Mouse (Mus musculus): ENCODE measurements at regions not wholly inside any gene's neighbourhood (a gene's known extent, or its start where the extent isn't known, plus 50 kb on each side); places are given as distances from the start of the nearest gene placed in this dataset.

DNA sequence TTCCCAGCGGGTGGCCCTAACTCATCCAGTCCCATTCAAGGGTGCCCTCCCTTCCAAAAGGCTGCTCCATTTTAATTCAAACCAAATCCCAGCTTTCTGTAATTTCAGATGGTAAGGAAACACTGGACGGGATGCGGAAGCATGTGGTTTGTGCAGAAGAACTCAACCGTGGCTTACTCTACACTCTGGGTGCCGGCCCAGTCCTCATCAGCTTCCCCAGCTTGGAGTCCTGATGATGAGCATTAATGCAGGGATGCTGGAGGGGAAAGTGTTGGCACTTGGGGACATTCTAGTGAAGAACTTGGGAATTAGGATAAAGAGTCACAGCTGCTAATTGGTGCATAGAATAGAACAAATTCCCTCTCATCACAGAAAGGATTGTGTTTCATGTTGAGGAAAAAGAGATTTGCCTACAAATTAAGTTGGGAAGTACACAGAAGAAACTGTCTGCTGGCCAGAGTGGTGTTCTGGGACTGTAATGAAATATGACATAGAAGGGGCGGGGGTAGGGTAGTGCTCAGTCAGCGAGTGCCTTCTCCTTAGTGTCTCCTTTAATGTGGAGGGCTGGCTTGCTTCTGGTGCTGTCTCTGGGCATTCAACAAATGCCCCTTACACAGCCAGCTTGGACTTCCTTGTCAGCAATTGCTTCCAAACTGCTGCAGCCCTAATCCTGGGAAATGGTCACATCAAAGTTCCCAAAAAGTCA lies 285.0 kb upstream of the Bmper start:
- Histone ChIP-seq H3K9ac (replicated peaks; ENCODE audit: low read depth, low read length) (no peak overlapping the region), H3K9me3 (ENCODE audit: control insufficient read depth, low read depth, low read length) (no peaks in the 10 kb centered on the region)

DNA sequence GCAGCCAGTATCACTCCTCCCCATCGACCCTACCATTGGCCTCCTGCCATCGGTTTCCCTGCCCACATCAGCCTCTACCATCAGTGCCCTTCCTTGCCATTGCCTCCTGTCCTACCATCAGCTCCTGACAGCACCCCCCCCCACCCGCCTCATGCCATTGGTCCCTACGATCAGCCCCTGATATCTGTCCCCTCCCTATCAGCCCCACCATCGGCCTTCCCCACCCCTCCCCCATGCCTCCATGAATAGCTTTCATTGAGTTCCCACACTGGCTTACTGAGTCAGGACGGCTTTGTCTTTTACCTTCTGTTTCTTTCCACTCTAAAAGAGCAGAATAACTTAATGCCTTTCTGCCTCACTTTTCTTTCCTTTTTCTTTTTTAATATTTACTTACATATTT lies 277.9 kb upstream of the Bmper start:
- Histone ChIP-seq H3K4me2 (replicated peaks; ENCODE audit: low read depth, low read length) (no peak overlapping the region), H3K9ac (replicated peaks; ENCODE audit: low read depth, low read length) (no peak overlapping the region), H3K36me3 (ENCODE audit: control insufficient read depth, insufficient read depth, low read length) (no peaks in the 10 kb centered on the region), H3K9me3 (ENCODE audit: control insufficient read depth, low read depth, low read length) (no peaks in the 10 kb centered on the region), H3K27me3 (ENCODE audit: control insufficient read depth, insufficient read depth, low read length) (no peaks in the 10 kb centered on the region), H3K27ac (ENCODE audit: low read length) (no peak overlapping the region), H3K4me3 (ENCODE audit: low read depth, low read length) (no peak overlapping the region), H3K4me1 (ENCODE audit: control insufficient read depth, insufficient read depth, low read length) (no peaks in the 10 kb centered on the region)
- ATAC-seq (ENCODE audit: insufficient number of reproducible peaks, insufficient read depth, low FRiP score, low read depth): no peak
- 79% methylated on average over 6 of the region's 6 CpGs for WGBS

More for the DNA sequence above, 285.0 kb upstream of the Bmper start:
- no peaks in the 10 kb centered on the region for H3K27me3 ChIP-seq (ENCODE audit: control insufficient read depth, insufficient read depth, low read length)
- no peaks in the 10 kb centered on the region for H3K4me1 ChIP-seq (ENCODE audit: control insufficient read depth, insufficient read depth, low read length)
- 82% methylated on average over 7 of the region's 7 CpGs for WGBS
- H3K4me2 ChIP-seq (replicated peaks; ENCODE audit: low read depth, low read length): no peak overlapping the region
- ATAC-seq (ENCODE audit: insufficient number of reproducible peaks, insufficient read depth, low FRiP score, low read depth): no peak
- H3K36me3 ChIP-seq (ENCODE audit: control insufficient read depth, insufficient read depth, low read length): no peaks in the 10 kb centered on the region
- no peak overlapping the region for H3K27ac ChIP-seq (ENCODE audit: low read length)
- H3K4me3 ChIP-seq (ENCODE audit: low read depth, low read length): no peak overlapping the region

- WGBS: 84% methylated on average over 8 of the region's 8 CpGs
- no peaks in the 10 kb centered on the region for H3K36me3 ChIP-seq (ENCODE audit: control insufficient read depth, insufficient read depth, low read length)
Measured at GRCm38 (mm10) chr9:22945426-22945955, 277.4 kb upstream of the Bmper start.

DNA sequence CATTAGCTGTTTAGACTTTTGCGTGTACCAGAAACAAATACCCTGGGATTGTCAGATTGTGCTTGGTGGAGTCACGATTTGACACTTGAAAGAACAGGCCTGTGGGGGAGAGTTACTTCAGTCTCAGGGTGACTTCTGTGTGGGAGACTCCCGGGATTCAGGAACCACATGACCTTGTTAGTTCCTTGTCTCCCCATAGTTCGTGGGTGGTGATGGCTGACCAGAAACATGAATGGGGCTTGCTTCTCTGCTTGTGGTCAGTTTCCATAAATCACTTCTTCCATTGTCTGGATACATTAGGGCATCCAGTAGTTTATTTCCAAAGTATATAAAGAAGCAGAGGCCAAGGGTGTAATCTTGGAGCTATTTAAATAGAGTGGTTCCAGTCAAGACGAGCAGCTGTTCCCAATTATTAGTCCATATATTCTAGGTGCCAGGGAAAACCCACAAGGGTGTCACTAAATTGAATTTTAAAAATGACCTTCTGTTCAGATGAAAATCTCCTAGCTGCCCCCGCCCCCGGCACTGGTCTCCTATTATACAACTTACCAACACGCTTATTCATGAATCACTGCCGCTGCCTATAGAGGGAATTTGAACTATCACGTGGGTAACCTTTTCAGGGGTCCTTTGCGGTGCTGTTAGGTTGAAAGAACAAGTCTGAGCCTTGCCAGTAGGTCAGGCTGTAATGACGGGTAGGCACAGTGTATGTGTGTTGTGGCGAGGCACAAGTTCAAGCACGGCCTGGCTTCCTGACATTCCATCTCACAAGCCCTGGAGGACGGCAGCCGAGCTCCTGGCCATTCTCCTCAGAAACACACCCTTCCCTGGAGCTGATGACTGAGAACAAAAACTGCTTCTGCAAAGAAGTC lies 270.1 kb upstream of the Bmper start:
- H3K4me2 ChIP-seq (replicated peaks; ENCODE audit: low read depth, low read length): no peak overlapping the region
- no peaks in the 10 kb centered on the region for H3K36me3 ChIP-seq (ENCODE audit: control insufficient read depth, insufficient read depth, low read length)
- no peaks in the 10 kb centered on the region for H3K9me3 ChIP-seq (ENCODE audit: control insufficient read depth, low read depth, low read length)
- H3K4me1 ChIP-seq (ENCODE audit: control insufficient read depth, insufficient read depth, low read length): no peaks in the 10 kb centered on the region
- no peak for ATAC-seq (ENCODE audit: insufficient number of reproducible peaks, insufficient read depth, low FRiP score, low read depth)
- H3K27ac ChIP-seq (ENCODE audit: low read length): no peak overlapping the region
- no peaks in the 10 kb centered on the region for H3K27me3 ChIP-seq (ENCODE audit: control insufficient read depth, insufficient read depth, low read length)
- no peak overlapping the region for H3K4me3 ChIP-seq (ENCODE audit: low read depth, low read length)
- 67% methylated on average over 16 of the region's 16 CpGs for WGBS
- H3K9ac ChIP-seq (replicated peaks; ENCODE audit: low read depth, low read length): no peak overlapping the region

More at GRCm38 (mm10) chr9:22945426-22945955, 277.4 kb upstream of the Bmper start:
- no peak overlapping the region for H3K27ac ChIP-seq (ENCODE audit: low read length)
- H3K4me3 ChIP-seq (ENCODE audit: low read depth, low read length): no peak overlapping the region
- no peak for ATAC-seq (ENCODE audit: insufficient number of reproducible peaks, insufficient read depth, low FRiP score, low read depth)
- H3K4me1 ChIP-seq (ENCODE audit: control insufficient read depth, insufficient read depth, low read length): no peaks in the 10 kb centered on the region
- H3K9ac ChIP-seq (replicated peaks; ENCODE audit: low read depth, low read length): no peak overlapping the region
- H3K27me3 ChIP-seq (ENCODE audit: control insufficient read depth, insufficient read depth, low read length): no peaks in the 10 kb centered on the region
- H3K4me2 ChIP-seq (replicated peaks; ENCODE audit: low read depth, low read length): no peak overlapping the region
- H3K9me3 ChIP-seq (ENCODE audit: control insufficient read depth, low read depth, low read length): no peaks in the 10 kb centered on the region

DNA sequence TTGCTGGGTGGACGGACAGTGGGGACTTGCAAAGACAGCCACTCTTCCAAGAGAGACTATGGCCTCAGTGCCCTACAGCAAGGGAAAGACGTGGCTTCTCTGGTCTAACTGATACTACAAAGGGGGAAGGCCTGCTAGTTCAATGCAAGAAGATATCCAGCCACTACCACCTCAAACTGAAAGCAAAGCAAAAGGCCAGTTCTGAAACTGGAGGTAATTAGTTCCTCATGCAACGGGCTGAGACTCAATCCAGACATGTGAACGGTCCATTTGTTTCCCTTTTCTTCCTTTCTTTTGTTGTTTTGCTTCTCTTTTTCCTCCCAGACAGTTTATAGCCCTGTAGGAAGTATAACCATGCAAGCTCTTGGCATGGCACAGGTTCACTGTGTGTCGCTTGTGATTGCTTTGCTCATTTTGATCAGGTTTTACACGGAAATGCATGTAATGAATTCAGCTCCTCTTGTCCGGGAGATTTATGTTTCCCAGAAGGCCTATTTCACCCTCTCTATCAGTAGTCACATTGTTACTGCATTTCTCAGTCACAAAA lies 260.5 kb upstream of the Bmper start:
- Histone ChIP-seq H3K9ac (replicated peaks; ENCODE audit: low read depth, low read length) (no peak overlapping the region), H3K4me2 (replicated peaks; ENCODE audit: low read depth, low read length) (no peak overlapping the region), H3K9me3 (ENCODE audit: control insufficient read depth, low read depth, low read length) (no peaks in the 10 kb centered on the region), H3K27ac (ENCODE audit: low read length) (no peak overlapping the region), H3K27me3 (ENCODE audit: control insufficient read depth, insufficient read depth, low read length) (no peaks in the 10 kb centered on the region), H3K4me1 (ENCODE audit: control insufficient read depth, insufficient read depth, low read length) (no peaks in the 10 kb centered on the region), H3K36me3 (ENCODE audit: control insufficient read depth, insufficient read depth, low read length) (no peaks in the 10 kb centered on the region), H3K4me3 (ENCODE audit: low read depth, low read length) (no peak overlapping the region)
- WGBS: 77% methylated on average over 7 of the region's 7 CpGs
- no peak for ATAC-seq (ENCODE audit: insufficient number of reproducible peaks, insufficient read depth, low FRiP score, low read depth)

GRCm38 (mm10) chr9:22971312-22971711 lies 251.6 kb upstream of the Bmper start:
- Histone ChIP-seq H3K27ac (ENCODE audit: low read length) (no peak overlapping the region), H3K36me3 (ENCODE audit: control insufficient read depth, insufficient read depth, low read length) (no peaks in the 10 kb centered on the region), H3K9me3 (ENCODE audit: control insufficient read depth, low read depth, low read length) (no peaks in the 10 kb centered on the region), H3K4me3 (ENCODE audit: low read depth, low read length) (no peak overlapping the region), H3K9ac (replicated peaks; ENCODE audit: low read depth, low read length) (no peak overlapping the region), H3K4me2 (replicated peaks; ENCODE audit: low read depth, low read length) (no peak overlapping the region), H3K4me1 (ENCODE audit: control insufficient read depth, insufficient read depth, low read length) (no peaks in the 10 kb centered on the region), H3K27me3 (ENCODE audit: control insufficient read depth, insufficient read depth, low read length) (no peaks in the 10 kb centered on the region)
- no peak for ATAC-seq (ENCODE audit: insufficient number of reproducible peaks, insufficient read depth, low FRiP score, low read depth)
- 79% methylated on average over 4 of the region's 4 CpGs for WGBS

DNA sequence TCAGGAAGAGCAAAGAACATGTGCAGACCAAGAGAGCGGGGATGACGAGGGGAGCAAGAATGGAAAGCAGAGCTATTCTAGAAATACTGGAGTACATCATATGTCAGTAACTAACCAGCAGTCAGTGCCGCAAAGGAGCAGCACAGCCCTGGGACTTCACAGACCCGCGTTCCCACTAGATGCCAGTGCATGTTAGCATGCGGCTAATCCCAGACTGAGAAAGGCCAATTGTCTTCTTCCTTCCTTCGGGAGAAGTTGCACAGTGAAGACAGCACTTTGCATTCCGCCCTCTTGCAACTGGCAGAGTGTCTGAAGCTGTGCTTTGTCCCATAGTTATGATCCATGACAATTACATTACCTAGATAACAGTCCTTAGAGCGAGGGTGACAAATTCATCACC lies 246.1 kb upstream of the Bmper start:
- no peaks in the 10 kb centered on the region for H3K27me3 ChIP-seq (ENCODE audit: control insufficient read depth, insufficient read depth, low read length)
- no peaks in the 10 kb centered on the region for H3K36me3 ChIP-seq (ENCODE audit: control insufficient read depth, insufficient read depth, low read length)
- no peaks in the 10 kb centered on the region for H3K9me3 ChIP-seq (ENCODE audit: control insufficient read depth, low read depth, low read length)
- H3K4me2 ChIP-seq (replicated peaks; ENCODE audit: low read depth, low read length): no peak overlapping the region
- WGBS: 58% methylated on average over 9 of the region's 9 CpGs
- no peak overlapping the region for H3K9ac ChIP-seq (replicated peaks; ENCODE audit: low read depth, low read length)
- no peak overlapping the region for H3K4me3 ChIP-seq (ENCODE audit: low read depth, low read length)
- H3K4me1 ChIP-seq (ENCODE audit: control insufficient read depth, insufficient read depth, low read length): no peaks in the 10 kb centered on the region
- no peak overlapping the region for H3K27ac ChIP-seq (ENCODE audit: low read length)
- ATAC-seq (ENCODE audit: insufficient number of reproducible peaks, insufficient read depth, low FRiP score, low read depth): no peak

DNA sequence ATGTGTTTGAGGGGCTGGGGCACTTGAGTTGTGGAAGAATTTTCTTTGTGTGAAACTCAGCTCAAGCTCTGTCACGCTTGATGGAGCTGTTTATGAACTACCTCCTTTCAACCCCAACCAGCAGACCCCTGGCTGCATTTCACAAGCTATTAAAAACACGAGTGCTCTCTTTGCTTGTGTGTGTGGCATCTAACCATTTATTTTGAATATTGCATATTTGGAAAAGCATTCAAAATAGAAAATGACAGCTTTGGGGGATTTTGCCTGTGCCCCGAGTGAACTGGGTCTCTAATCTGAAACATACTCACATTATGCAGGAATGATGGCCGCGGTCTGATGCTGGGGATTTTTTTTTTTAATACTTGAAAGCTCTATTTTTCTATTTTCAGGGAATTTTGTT lies 243.2 kb upstream of the Bmper start:
- no peak for ATAC-seq (ENCODE audit: insufficient number of reproducible peaks, insufficient read depth, low FRiP score, low read depth)
- Histone ChIP-seq H3K36me3 (ENCODE audit: control insufficient read depth, insufficient read depth, low read length) (no peaks in the 10 kb centered on the region), H3K4me1 (ENCODE audit: control insufficient read depth, insufficient read depth, low read length) (no peaks in the 10 kb centered on the region), H3K27me3 (ENCODE audit: control insufficient read depth, insufficient read depth, low read length) (no peaks in the 10 kb centered on the region), H3K4me2 (replicated peaks; ENCODE audit: low read depth, low read length) (no peak overlapping the region), H3K27ac (ENCODE audit: low read length) (no peak overlapping the region), H3K4me3 (ENCODE audit: low read depth, low read length) (no peak overlapping the region), H3K9ac (replicated peaks; ENCODE audit: low read depth, low read length) (no peak overlapping the region), H3K9me3 (ENCODE audit: control insufficient read depth, low read depth, low read length) (no peaks in the 10 kb centered on the region)
- 71% methylated on average over 5 of the region's 5 CpGs for WGBS
